Mouse (Mus musculus): Measurements from ENCODE around the gene Olfr573-ps1.

Gene Olfr573-ps1

GRCm38 (mm10) chr7:102942475-102942874 lies at the start of gene Olfr573-ps1:
TSS of gene Olfr573-ps1 (minus strand) at chr7:102942575.
- no peak for DNase-seq (ENCODE audit: low read depth, low spot score)

GRCm38 (mm10) chr7:102989224-102989623 lies 46.8 kb upstream of the Olfr573-ps1 start, which contains the start of gene Olfr578:
TSS of gene Olfr578 (minus strand) at chr7:102989324.
- DNase-seq (ENCODE audit: low read depth, low spot score), result no peak

GRCm38 (mm10) chr7:102975843-102976242 lies 33.5 kb upstream of the Olfr573-ps1 start, which contains the start of gene Olfr577:
TSS of gene Olfr577 (minus strand) at chr7:102975943.
- DNase-seq (ENCODE audit: low read depth, low spot score), result no peak

GRCm38 (mm10) chr7:102974399-102974798 lies 32.0 kb upstream of the Olfr573-ps1 start:
- no peak for DNase-seq (ENCODE audit: low read depth, low spot score)

GRCm38 (mm10) chr7:102962360-102962759 lies 20.0 kb upstream of the Olfr573-ps1 start, which contains the start of gene Olfr576:
TSS of gene Olfr576 (plus strand) at chr7:102962660.
- DNase-seq (ENCODE audit: low read depth, low spot score), result no peak

- DNase-seq (ENCODE audit: low read depth, low spot score), result peak; percentile 42
Measured at GRCm38 (mm10) chr7:102958593-102958992, 16.2 kb upstream of the Olfr573-ps1 start, which contains the start of gene Olfr575. TSS of gene Olfr575 (minus strand) at chr7:102958775.

- DNase-seq (ENCODE audit: low read depth, low spot score), result no peak
Measured at GRCm38 (mm10) chr7:102958137-102958536, 15.8 kb upstream of the Olfr573-ps1 start.

- no peak for DNase-seq (ENCODE audit: low read depth, low spot score)
Measured at GRCm38 (mm10) chr7:102950732-102951131, 8.4 kb upstream of the Olfr573-ps1 start.

GRCm38 (mm10) chr7:102948167-102948566 lies 5.8 kb upstream of the Olfr573-ps1 start, which contains the start of gene Olfr574:
TSS of gene Olfr574 (plus strand) at chr7:102948467.
- DNase-seq (ENCODE audit: low read depth, low spot score), result no peak

- no peak for DNase-seq (ENCODE audit: low read depth, low spot score)
Measured at GRCm38 (mm10) chr7:102943417-102943816, 1.0 kb upstream of the Olfr573-ps1 start.

GRCm38 (mm10) chr7:102927105-102927504 lies 15.3 kb downstream of the Olfr573-ps1 start:
- DNase-seq (ENCODE audit: low read depth, low spot score), result no peak

GRCm38 (mm10) chr7:102924109-102924508 lies 18.3 kb downstream of the Olfr573-ps1 start, which contains the start of gene Olfr572:
TSS of gene Olfr572 (plus strand) at chr7:102924409.
- no peak for DNase-seq (ENCODE audit: low read depth, low spot score)

GRCm38 (mm10) chr7:102919632-102920031 lies 22.7 kb downstream of the Olfr573-ps1 start:
- peak; percentile 21 for DNase-seq (ENCODE audit: low read depth, low spot score)

GRCm38 (mm10) chr7:102917032-102917875 lies 25.1 kb downstream of the Olfr573-ps1 start, which contains the start of gene Olfr571:
TSS of gene Olfr571 (minus strand) at chr7:102917536.
- no peak for DNase-seq (ENCODE audit: low read depth, low spot score)

GRCm38 (mm10) chr7:102916405-102916804 lies 26.0 kb downstream of the Olfr573-ps1 start:
- no peak for DNase-seq (ENCODE audit: low read depth, low spot score)

- DNase-seq (ENCODE audit: low read depth, low spot score), result no peak
Measured at GRCm38 (mm10) chr7:102915261-102915660, 27.1 kb downstream of the Olfr573-ps1 start.
